Mouse (Mus musculus) liver (tissue): ENCODE measurements around the gene Mcur1.

ENCODE experiments used
- DNase-seq: peaks from one replicate; pipeline ENCODE4 v3.0.0-alpha.2; 2020; ENCODE audit warnings: mixed read lengths

The Mcur1 gene

GRCm38 (mm10) chr13:43559711-43560457 is at the start of gene Mcur1:
TSS of gene Mcur1 (minus strand) at chr13:43560191.
- DNase-seq: peak; percentile 97

DNA sequence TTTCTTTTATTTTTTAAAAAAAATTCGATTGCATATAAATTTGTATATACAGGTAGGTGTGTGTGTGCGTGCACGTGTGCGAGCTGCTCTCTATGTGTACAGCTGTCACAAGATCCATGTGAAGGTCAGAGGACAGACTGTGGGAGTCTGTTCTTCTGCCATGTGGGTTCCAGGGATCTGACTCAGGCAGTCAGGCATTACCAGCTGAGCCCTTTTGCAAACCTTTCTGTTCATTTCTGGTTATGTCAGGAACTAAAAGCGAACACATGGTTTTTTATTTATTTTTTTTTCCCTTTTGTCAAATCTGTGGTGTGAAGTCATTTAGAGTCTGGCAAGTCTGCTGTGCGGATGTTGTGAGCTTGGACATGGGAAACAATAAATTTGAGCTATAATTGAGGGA is 48.9 kb upstream of the Mcur1 start:
- no peak for DNase-seq

DNA sequence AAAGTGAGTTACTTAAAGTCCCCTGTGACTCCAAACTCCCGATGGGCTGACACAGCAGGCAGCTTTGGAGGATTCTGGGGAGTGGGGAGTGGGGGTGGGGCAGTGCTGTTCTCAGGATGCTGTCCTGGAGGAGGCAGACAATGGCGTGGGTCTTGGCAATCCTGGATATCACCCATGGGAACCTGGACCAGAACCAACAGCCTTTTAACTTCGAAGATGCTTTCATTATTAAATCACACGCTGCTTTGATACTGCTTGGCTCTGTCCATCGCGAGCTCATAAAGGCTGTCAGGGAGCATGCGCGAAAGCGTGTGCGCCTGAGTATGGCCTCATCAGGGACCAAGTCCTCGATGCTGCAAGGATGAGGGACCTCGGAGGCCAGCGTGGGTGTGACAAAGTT is 43.1 kb upstream of the Mcur1 start:
- DNase-seq: no peak

- no peak for DNase-seq
These were observed 42.4 kb upstream of the Mcur1 start for GRCm38 (mm10) chr13:43602440-43602839.

DNA sequence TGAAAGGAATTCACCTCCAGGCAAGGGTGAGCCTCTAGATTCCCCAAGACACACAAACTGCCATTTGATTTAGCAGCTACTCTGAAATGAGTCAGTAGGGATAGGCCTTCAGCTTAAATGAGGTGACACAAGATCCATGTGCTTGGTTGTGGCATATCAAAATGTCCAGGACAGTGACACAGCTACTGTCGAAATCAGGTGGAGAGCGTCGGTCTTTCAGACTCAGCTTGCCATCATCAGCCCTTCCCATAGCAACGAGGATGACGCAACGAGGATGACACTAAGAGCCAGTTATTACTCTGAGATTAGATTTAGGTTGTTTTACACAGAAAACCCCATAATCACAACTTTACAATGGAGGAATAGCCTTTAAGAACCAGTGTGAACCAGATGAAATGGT is 41.0 kb upstream of the Mcur1 start:
- DNase-seq: no peak

DNA sequence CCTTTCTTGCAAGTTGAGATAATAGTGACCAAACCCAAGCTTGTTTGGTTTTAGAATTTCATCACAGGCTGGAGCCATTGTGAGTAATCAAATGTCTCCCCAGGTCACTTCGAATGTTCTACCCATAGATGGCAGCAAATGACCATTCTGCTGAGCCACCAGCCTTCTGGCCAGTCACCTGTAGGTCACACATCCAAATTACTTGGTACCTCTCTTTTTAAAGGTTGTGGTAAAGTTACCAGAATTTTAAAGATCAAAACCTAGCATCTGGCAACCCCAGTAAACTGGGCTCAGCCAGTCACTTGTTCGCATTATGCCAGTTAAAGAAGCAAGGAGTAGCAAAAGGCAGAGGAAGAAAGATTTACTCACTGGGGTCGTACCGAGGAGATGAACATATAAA is 35.9 kb upstream of the Mcur1 start:
- peak; percentile 16 for DNase-seq

- no peak for DNase-seq
These were observed 32.7 kb upstream of the Mcur1 start for GRCm38 (mm10) chr13:43592681-43593068.

DNA sequence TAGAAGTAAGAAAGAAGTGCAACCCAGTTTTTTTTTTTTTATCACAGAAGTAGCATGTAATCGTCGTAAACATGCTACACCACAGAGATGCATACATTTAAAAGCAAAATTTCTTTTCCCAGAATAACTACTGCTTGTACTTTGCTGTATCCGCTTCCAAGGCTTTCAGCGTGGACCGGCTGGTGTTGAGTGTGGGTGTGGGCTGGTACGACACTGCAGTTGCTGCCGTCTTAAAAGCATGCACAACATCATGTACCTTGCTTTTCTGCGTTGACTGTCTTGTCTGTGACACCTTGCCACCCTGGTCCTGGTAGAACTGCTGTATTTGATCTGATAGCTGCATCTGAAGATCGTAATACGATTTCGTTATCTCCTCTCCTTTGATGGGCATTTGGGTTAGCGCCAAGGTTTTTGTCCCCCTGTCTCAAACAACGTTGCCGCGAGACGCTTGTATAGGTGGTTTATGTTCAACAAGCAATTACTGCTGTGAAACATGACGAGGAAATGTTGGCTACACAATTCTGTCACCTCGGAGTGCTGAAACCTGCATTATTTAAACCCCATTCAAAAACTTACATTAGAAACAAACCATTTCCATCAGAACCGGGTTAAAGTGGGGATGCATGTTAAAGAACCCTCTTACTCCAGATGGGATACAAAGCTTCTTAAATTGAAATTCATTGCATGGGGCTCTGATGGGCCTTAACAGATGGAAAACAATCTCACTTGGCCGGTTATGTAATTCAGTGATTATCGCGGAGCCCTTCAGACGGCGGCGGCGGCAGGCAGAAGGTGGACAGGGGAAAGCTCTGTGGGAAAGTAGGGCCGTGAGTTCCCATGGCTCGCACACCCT is 32.1 kb upstream of the Mcur1 start:
- DNase-seq: no peak

DNA sequence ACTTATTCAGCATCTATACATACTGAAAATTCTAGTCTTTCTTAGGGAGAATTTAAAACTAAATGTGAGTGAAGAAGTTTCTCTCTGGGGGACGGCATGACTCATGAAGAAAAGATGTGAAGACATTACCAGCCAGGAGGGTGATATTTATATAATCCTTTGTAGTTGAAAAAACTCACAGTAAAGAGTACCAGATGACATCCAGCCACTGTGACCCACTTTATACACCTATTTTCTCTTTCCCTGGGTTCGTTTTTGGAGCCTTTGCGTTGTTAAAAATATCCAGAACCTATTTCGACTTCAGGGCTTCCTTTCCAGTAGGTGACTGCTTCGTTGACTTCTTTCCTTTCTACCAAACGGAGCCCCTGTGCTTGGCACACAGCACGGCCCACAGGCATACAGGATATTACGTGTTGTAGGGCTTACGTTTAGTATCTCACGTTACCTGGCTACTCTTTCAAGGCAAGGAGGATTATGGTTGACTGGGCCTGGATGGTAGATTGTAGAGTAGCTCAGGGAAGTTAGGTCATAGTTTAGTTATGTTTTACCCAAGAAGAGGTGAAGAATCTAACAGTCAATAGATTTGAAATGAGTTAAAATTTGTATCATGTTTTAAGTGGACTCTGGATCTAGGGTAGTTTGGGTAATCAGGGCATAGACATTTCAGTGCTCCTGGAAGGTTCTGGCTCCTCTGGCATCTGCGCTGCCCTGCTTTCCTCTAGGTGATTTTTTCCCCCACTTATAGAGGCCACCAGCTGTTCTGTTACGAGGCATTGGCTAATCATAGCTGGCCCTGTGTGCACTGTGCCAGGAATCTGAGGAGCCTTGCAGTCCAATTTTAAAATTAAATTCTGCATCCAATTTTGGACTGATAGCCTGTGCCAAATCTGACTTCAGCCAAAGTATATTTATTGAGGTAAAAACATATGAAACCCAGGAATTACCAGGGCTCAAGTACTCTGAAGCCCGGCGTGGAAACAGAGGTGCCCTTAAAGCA is 28.2 kb upstream of the Mcur1 start:
- DNase-seq: no peak

DNA sequence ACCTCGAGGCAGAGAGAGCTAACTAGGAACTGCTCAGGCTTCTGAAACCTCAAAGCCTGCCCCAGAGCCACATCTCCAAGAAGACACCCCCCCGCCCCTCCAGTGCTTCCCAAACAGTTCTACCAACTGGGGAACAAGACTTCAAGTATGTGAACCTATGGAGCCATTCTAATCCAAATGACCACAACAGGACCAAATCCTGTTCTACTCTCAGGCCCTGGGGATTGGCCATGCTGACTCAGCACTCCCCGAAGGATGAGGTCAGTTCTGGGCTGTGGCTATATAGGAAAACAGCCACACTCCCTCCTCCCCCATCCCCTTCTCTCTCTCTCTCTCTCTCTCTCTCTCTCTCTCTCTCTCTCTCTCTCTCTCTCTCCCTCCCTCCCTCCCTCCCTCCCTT is 27.0 kb upstream of the Mcur1 start:
- no peak for DNase-seq

DNA sequence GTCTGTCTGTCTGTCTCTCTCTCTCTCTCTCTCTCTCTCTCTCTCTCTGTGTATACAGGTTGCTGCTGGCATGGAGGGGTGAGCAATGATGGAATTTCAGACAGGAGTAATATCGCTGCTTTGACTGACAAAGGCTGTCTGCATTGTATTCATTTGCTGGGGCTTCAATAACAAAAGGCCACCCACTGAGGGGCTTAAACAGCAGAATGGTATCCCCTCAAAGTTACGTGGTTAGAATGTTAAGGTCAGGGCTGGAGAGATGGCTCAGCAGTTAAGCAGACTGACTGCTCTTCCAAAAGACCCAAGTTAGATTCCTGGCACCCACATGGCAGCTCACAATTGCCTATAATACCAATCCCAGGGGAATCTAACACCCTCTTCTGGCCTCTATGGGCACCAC is 25.3 kb upstream of the Mcur1 start:
- no peak for DNase-seq

- no peak for DNase-seq
These were observed 23.5 kb upstream of the Mcur1 start for GRCm38 (mm10) chr13:43583504-43583903.

GRCm38 (mm10) chr13:43582961-43583360 is 23.0 kb upstream of the Mcur1 start:
- DNase-seq: no peak

GRCm38 (mm10) chr13:43580661-43581060 is 20.7 kb upstream of the Mcur1 start:
- DNase-seq: no peak

- DNase-seq: peak; percentile 63
These were observed 19.7 kb upstream of the Mcur1 start for GRCm38 (mm10) chr13:43579740-43580139.

DNA sequence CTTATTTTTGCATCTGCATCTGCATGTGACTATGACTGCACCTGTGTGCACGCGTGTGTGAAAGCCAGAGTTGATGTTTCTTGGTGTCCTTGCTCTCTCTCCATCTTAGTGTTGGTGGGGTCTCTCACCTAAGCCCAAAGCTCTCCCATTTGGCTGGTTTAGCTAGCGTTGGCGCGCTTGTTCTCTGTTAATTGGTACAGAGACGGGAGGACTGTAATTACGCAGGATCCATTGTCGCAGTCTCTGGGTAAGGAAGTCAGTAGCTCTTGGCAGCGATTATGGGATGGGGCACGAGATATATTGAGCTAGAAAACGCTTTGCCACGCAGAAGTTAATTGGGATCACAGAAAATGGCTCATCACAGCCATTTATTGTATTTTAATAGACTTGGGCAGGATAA is 17.8 kb upstream of the Mcur1 start:
- no peak for DNase-seq

GRCm38 (mm10) chr13:43577254-43577653 is 17.3 kb upstream of the Mcur1 start:
- DNase-seq: peak; percentile 36

GRCm38 (mm10) chr13:43575431-43575830 is 15.4 kb upstream of the Mcur1 start:
- DNase-seq: no peak

- no peak for DNase-seq
These were observed 14.0 kb upstream of the Mcur1 start for GRCm38 (mm10) chr13:43573979-43574378.

DNA sequence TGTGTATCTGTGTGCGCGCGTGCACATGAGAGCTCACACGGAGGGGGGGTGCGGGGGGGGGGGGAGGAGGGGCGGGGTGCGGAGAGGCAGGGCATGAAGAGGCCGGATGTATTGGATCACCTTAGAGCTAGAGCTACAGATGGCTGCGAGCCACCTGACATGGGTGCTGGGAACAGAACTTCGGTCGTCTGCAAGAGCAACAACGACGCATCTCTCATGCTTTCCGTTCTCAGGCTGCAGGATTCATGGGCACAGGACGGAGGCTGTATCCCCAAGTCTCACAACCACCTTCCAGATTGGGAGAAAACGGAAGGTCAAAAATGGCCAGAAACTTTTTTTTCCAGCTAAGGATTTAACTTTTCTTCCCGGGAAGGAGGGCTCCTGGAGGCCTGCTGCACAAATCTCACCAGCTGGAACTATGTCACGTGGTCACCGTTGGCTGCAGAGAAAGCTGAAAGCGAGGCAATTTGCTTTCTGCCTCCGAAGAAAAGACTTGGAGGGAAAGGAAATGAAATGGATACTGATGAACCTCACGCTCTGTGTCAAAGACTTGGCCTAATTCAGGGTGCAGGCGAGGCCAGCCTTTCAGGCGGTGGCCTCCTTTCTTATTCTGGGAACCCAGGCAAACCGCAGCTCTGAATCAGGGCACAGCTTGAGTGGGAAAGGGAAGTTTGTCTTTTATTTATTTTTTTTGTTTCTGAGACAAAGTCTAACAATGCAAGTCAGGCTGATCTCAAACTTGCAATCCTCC is 7.3 kb upstream of the Mcur1 start:
- no peak for DNase-seq

DNA sequence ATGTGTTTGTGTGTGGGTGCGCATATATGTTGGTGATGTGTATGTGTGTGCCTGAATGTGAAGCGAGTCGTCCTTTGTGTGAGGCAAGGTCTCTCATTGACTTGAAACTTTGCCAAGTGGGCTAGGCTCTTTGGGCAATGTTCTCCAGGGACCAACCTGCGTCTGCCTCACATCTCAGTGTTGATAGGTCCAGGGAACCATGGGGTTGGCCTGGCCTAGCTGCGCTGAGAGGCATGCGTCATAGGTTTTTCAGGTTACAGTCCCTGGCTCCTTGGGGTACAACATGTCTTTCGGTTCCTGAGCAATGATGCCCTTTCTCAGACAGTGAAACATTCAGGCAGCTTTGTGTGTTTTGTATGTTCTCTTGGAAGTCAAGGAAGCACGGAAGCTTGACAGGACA is 6.2 kb upstream of the Mcur1 start:
- DNase-seq: no peak

GRCm38 (mm10) chr13:43565346-43565745 is 5.4 kb upstream of the Mcur1 start:
- peak; percentile 83 for DNase-seq
